Mouse (Mus musculus) intestine, postnatal 0 days (tissue): Measurements from ENCODE around the gene Abcc6. TPM values are rescaled to one million over a fixed set of nuclear protein-coding genes. Genes with fewer than 3 reads are reported as not detected.

Experiments used
- ATAC-seq: fragments of 200-750 bp; cut with Nextera tagmentation; 2 replicates; pipeline ENCODE4 v1.8.0; 2017; ENCODE audit warnings: mild to moderate bottlenecking, moderate TSS enrichment, moderate library complexity
- H3K27ac ChIP-seq: fragments of 300-500 bp; sonication (generic); 2 replicates; pipeline ENCODE4 v1.5.1; 2014; ENCODE audit warnings: mild to moderate bottlenecking, low read depth, low read length, moderate library complexity
- H3K27me3 ChIP-seq: fragments of 300-500 bp; sonication (generic); replicated peaks from 2 replicates; pipeline ENCODE4 v1.6.1; 2014; ENCODE audit warnings: low read length, mixed read lengths; ENCODE audit not compliant: control insufficient read depth, insufficient read depth
- H3K36me3 ChIP-seq: fragments of 300-500 bp; sonication (generic); 2 replicates; pipeline ENCODE4 v1.6.1; 2014; ENCODE audit warnings: mild to moderate bottlenecking, moderate library complexity; ENCODE audit not compliant: control insufficient read depth, insufficient read depth
- H3K4me1 ChIP-seq: fragments of 300-500 bp; sonication (generic); replicated peaks from 2 replicates; pipeline ENCODE4 v1.6.1; 2014; ENCODE audit warnings: antibody characterized with exemption, low read length, mixed read lengths; ENCODE audit not compliant: control insufficient read depth, insufficient read depth
- H3K4me2 ChIP-seq: fragments of 300-500 bp; sonication (generic); replicated peaks from 2 replicates; pipeline ENCODE4 v1.6.1; 2014; ENCODE audit warnings: low read depth, mild to moderate bottlenecking, moderate library complexity
- H3K4me3 ChIP-seq: fragments of 300-500 bp; sonication (generic); 2 replicates; pipeline ENCODE4 v1.5.1; 2014; ENCODE audit warnings: low read depth, low read length
- H3K9ac ChIP-seq: fragments of 300-500 bp; sonication (generic); 2 replicates; pipeline ENCODE4 v1.6.1; 2014; ENCODE audit warnings: mild to moderate bottlenecking, low read depth, low read length
- H3K9me3 ChIP-seq: fragments of 300-500 bp; sonication (generic); 2 replicates; pipeline ENCODE4 v1.6.1; 2016; ENCODE audit warnings: mixed run types; ENCODE audit not compliant: control insufficient read depth
- CTCF ChIP-seq: sonication (generic); IDR thresholded peaks from 2 replicates; pipeline ENCODE4 v1.5.1; 2016; ENCODE audit warnings: low read depth, mild to moderate bottlenecking, control low read depth, antibody characterized with exemption, moderate library complexity
- WGBS: fragments of 180-500 bp; shearing (Covaris S2); extraction: QIAGEN DNeasy Blood & Tissue Kit; methylation state at CpG from one replicate; pipeline ENCODE4 v1.1.7; 2014; 5-methylcytosine and 5-hydroxymethylcytosine counted together
- polyA plus RNA-seq: library from polyadenylated mRNA; unstranded; fragments of >200 nt; fragmentation: Nextera tagmentation; extraction: Ambion mirVana; gene quantifications from 2 replicates; pipeline ENCODE4 v1.2.1, GENCODE M21; 2015

Abcc6 gene
- polyA plus RNA-seq, 1 experiment from 2014 or later: 5.3 TPM

- ATAC-seq: no peak; the same call in 1 of the 2 replicates
- 63% methylated on average over 8 of the region's 8 CpGs for WGBS
- no peaks in the 10 kb centered on the region for H3K4me1 ChIP-seq
Observed at GRCm38 (mm10) chr7:45992470-45992869, 37.6 kb downstream of the Abcc6 start.

GRCm38 (mm10) chr7:45988344-45988743 lies 41.8 kb downstream of the Abcc6 start:
- Histone ChIP-seq H3K4me2 (no peak overlapping the region), H3K9ac (no peak overlapping the region), H3K4me3 (no peak overlapping the region), H3K27ac (no peak overlapping the region), H3K36me3 (peaks cover 4% of the 10 kb centered on the region; the same call in 1 of the 2 replicates), H3K27me3 (no peaks in the 10 kb centered on the region), H3K4me1 (no peaks in the 10 kb centered on the region), H3K9me3 (no peaks in the 10 kb centered on the region)
- no peak for TF ChIP-seq CTCF
- WGBS: 54% methylated on average over 1 of the region's 1 CpGs
- ATAC-seq: peak; percentile 67; the same call in 1 of the 2 replicates

More at GRCm38 (mm10) chr7:45992470-45992869, 37.6 kb downstream of the Abcc6 start:
- no peak overlapping the region for H3K9ac ChIP-seq
- no peak overlapping the region for H3K4me3 ChIP-seq
- no peaks in the 10 kb centered on the region for H3K9me3 ChIP-seq
- TF ChIP-seq CTCF: no peak
- H3K4me2 ChIP-seq: no peak overlapping the region
- no peak overlapping the region for H3K27ac ChIP-seq
- peaks cover 11% of the 10 kb centered on the region; the same call in 1 of the 2 replicates for H3K36me3 ChIP-seq
- no peaks in the 10 kb centered on the region for H3K27me3 ChIP-seq

- Histone ChIP-seq H3K36me3 (peaks cover 4% of the 10 kb centered on the region; the same call in 1 of the 2 replicates), H3K9me3 (no peaks in the 10 kb centered on the region), H3K4me2 (no peak overlapping the region), H3K4me3 (no peak overlapping the region), H3K27me3 (no peaks in the 10 kb centered on the region), H3K4me1 (no peaks in the 10 kb centered on the region), H3K9ac (no peak overlapping the region), H3K27ac (no peak overlapping the region)
- ATAC-seq: no peak
- 75% methylated on average over 5 of the region's 6 CpGs for whole genome bisulfite sequencing
- no peak for TF ChIP-seq CTCF
Observed at GRCm38 (mm10) chr7:45986893-45987292, 43.2 kb downstream of the Abcc6 start.

GRCm38 (mm10) chr7:45981612-45982011 lies 48.5 kb downstream of the Abcc6 start:
- H3K36me3 ChIP-seq: no peaks in the 10 kb centered on the region
- no peak for ATAC-seq
- H3K4me2 ChIP-seq: no peak overlapping the region
- H3K9ac ChIP-seq: no peak overlapping the region
- no peaks in the 10 kb centered on the region for H3K27me3 ChIP-seq
- TF ChIP-seq CTCF: no peak
- H3K9me3 ChIP-seq: no peaks in the 10 kb centered on the region
- H3K4me1 ChIP-seq: no peaks in the 10 kb centered on the region
- H3K27ac ChIP-seq: no peak overlapping the region
- 82% methylated on average over 5 of the region's 5 CpGs for WGBS
- no peak overlapping the region for H3K4me3 ChIP-seq

DNA sequence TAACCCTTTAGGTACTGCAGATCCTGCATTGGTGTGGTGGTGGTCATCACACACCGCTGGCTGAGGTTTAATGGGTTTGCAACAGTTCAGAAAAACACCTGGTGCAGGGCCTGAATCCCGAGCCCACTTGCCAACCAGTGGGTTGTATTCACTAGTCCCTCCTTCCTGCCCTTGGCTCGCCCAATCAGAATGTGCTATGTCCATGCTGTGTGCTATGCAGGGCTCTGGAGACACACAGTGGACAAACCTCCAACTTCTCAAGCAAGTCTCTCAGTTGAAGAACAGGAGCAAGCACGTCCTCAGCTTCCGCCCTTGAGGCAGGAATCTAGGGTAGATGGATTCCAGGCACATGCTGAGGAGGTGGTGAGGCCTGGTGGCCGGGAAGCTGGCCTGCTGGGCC lies 55.6 kb downstream of the Abcc6 start:
- no peak overlapping the region for H3K4me2 ChIP-seq
- H3K27me3 ChIP-seq: no peaks in the 10 kb centered on the region
- no peaks in the 10 kb centered on the region for H3K36me3 ChIP-seq
- ATAC-seq: no peak
- no peaks in the 10 kb centered on the region for H3K9me3 ChIP-seq
- peak; percentile 24; the same call in 1 of the 2 replicates for TF ChIP-seq CTCF
- H3K4me3 ChIP-seq: no peak overlapping the region
- H3K9ac ChIP-seq: no peak overlapping the region
- H3K27ac ChIP-seq: no peak overlapping the region
- WGBS: 71% methylated on average over 6 of the region's 6 CpGs
- H3K4me1 ChIP-seq: no peaks in the 10 kb centered on the region

DNA sequence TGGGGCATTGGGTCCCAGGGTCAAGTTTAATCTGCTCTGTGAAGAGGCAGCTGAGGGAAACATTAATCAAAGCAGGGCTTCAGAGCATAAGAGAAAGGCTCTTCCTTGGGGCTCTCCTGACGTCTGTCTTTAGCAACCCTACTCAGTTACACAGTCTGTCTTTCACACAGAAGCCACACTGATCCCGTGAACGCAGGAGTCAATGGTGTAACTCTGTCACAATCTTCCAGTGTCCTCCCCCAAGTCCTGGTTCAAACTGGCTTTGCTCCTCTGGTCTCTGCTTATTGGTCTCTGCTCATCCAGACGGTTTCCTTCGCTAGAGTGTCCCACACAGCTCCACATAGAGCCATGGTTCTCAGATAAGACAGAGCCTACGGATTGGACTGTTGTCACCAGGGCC lies 56.0 kb downstream of the Abcc6 start:
- no peak overlapping the region for H3K9ac ChIP-seq
- no peaks in the 10 kb centered on the region for H3K9me3 ChIP-seq
- no peaks in the 10 kb centered on the region for H3K27me3 ChIP-seq
- no peak overlapping the region for H3K4me2 ChIP-seq
- no peaks in the 10 kb centered on the region for H3K4me1 ChIP-seq
- TF ChIP-seq CTCF: no peak
- ATAC-seq: peak; percentile 31; the same call in 1 of the 2 replicates
- H3K4me3 ChIP-seq: no peak overlapping the region
- H3K27ac ChIP-seq: no peak overlapping the region
- WGBS: 38% methylated on average over 6 of the region's 6 CpGs
- no peaks in the 10 kb centered on the region for H3K36me3 ChIP-seq

GRCm38 (mm10) chr7:45973271-45973687 lies 56.8 kb downstream of the Abcc6 start:
- no peaks in the 10 kb centered on the region for H3K9me3 ChIP-seq
- H3K9ac ChIP-seq: no peak overlapping the region
- no peak overlapping the region for H3K4me2 ChIP-seq
- no peak overlapping the region for H3K4me3 ChIP-seq
- no peaks in the 10 kb centered on the region for H3K4me1 ChIP-seq
- no peaks in the 10 kb centered on the region for H3K36me3 ChIP-seq
- TF ChIP-seq CTCF: no peak
- 78% methylated on average over 6 of the region's 6 CpGs for WGBS
- H3K27ac ChIP-seq: no peak overlapping the region
- ATAC-seq: no peak
- H3K27me3 ChIP-seq: no peaks in the 10 kb centered on the region
